Mouse (Mus musculus) erythroblast, embryonic 14.5 days (primary cell): ENCODE results near the gene Lrrc8c. TPM values are rescaled to one million over a fixed set of nuclear protein-coding genes. Genes with fewer than 3 reads are reported as not detected.
"Not testable (repeated sequence)": the region's sequence is repeated elsewhere in the genome, so short reads cannot be mapped to it uniquely, and the experiment has no call there.

ENCODE experiments used
- H3K27me3 ChIP-seq: 2 replicates; pipeline ENCODE4 v1.6.1; 2012; ENCODE audit warnings: inconsistent platforms; ENCODE audit not compliant: control insufficient read depth
- H3K36me3 ChIP-seq: 2 replicates; pipeline ENCODE4 v1.6.1; 2012; ENCODE audit warnings: mild to moderate bottlenecking, inconsistent platforms; ENCODE audit not compliant: control insufficient read depth
- H3K4me1 ChIP-seq: 2 replicates; pipeline ENCODE4 v1.6.1; 2012; ENCODE audit warnings: inconsistent platforms; ENCODE audit not compliant: control insufficient read depth
- H3K4me3 ChIP-seq: replicated peaks from 2 replicates; pipeline ENCODE3; 2012; ENCODE audit warnings: moderate library complexity, mild to moderate bottlenecking, inconsistent platforms
- H3K9me3 ChIP-seq: 2 replicates; pipeline ENCODE4 v1.6.1; 2012; ENCODE audit warnings: low read length, inconsistent platforms, mixed read lengths; ENCODE audit not compliant: control insufficient read depth
- GATA1 ChIP-seq: IDR thresholded peaks from 2 replicates; pipeline ENCODE4 v1.6.1; 2012; ENCODE audit warnings: low read length, inconsistent platforms, mixed read lengths
- TAL1 ChIP-seq: IDR thresholded peaks from 3 replicates; pipeline ENCODE4 v1.6.1; 2012; ENCODE audit warnings: low read length, inconsistent platforms, mixed read lengths
- polyA plus RNA-seq: library from polyadenylated mRNA; stranded (reverse); fragments of >175 nt; gene quantifications from 2 replicates; pipeline ENCODE4 v1.2.3, GENCODE M21; 2012

Gene Lrrc8c
- polyA plus RNA-seq, 1 experiment = 11.3 TPM

DNA sequence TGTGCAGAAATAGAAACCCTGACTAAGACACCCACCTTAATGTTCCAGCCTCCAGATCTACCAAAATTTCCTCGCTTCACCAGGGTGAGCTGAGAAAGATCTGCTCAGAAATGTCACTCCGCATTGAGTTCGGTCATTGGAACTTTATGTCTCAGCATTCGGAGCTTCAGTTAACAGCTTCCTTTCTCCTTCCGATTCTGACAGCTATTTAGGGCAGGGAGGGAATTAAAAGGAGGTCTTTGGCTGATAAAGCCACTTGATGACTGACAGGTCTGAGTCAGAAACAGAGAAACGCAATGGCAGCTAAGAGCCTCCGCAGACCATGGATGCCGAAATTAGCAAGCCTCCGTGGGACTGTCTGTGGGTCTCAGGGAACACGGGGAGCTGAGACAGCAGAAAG, 112.9 kb downstream of the Lrrc8c start:
- H3K27me3 ChIP-seq = no peaks in the 10 kb centered on the region
- no peaks in the 10 kb centered on the region for H3K36me3 ChIP-seq
- H3K4me3 ChIP-seq = no peak overlapping the region
- H3K4me1 ChIP-seq = no peaks in the 10 kb centered on the region
- no peaks in the 10 kb centered on the region for H3K9me3 ChIP-seq
- TF ChIP-seq TAL1 = no peak
- TF ChIP-seq GATA1 = no peak

DNA sequence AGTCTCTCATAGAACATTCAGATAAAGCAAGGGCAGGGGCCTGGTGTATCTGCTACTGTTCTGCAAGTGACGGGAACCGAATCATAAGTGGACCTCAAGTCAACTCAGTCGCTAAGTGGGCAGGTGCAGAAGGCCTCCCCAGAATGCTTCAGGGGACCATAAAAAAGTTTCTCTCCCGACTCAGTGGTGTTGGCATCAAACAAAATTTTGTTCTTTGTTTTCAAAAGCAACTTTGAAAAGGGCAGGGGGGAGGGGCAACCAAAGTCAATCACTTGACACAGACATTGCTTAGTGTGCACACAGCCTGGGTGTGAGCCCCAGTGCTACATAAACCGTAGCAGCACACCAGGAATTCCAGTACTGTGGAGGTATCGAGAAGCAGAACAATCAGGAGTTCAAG, 116.4 kb downstream of the Lrrc8c start:
- H3K4me1 ChIP-seq = no peaks in the 10 kb centered on the region
- no peaks in the 10 kb centered on the region for H3K36me3 ChIP-seq

DNA sequence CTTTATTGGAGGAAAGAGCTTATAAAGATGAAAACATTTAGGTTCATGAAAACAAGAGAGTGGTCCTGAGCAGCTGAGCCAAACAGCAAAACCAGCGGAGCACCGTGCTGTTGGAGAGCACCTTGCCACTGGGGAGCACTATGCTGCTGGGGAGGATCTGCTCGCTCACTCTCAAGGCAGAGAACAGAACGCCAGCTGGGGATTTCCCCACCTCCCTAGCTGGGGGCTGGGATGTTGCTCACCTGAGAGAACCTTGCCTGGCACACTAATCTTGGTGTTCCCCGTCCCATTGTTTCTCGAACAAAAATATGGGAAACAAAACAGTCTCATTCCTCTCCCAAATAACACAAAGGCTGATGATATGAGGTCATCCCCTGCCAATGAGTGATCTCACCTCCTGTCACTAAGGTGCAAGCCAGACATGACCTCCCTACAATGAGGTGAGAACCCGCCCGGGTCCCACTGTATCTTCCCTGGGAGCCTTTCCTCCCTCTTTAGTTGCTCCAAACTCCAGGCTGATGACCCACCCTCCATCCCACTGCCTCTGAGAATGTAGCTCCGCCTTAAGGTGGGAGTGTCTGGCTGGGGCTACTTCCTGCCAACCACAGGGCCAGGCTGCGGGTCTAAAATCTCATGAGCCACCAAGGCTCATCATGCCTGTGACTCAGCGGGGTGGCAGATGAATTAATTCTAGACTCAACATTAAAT, 117.5 kb downstream of the Lrrc8c start:
- no peaks in the 10 kb centered on the region for H3K4me1 ChIP-seq
- H3K4me3 ChIP-seq = no peak overlapping the region
- no peaks in the 10 kb centered on the region for H3K36me3 ChIP-seq
- no peaks in the 10 kb centered on the region for H3K9me3 ChIP-seq
- H3K27me3 ChIP-seq = no peaks in the 10 kb centered on the region
- TF ChIP-seq GATA1 = no peak
- TF ChIP-seq TAL1 = no peak

More for the DNA sequence above, 116.4 kb downstream of the Lrrc8c start:
- Histone ChIP-seq H3K27me3 (no peaks in the 10 kb centered on the region), H3K9me3 (no peaks in the 10 kb centered on the region), H3K4me3 (no peak overlapping the region)
- TF ChIP-seq GATA1 = no peak
- TF ChIP-seq TAL1 = no peak

DNA sequence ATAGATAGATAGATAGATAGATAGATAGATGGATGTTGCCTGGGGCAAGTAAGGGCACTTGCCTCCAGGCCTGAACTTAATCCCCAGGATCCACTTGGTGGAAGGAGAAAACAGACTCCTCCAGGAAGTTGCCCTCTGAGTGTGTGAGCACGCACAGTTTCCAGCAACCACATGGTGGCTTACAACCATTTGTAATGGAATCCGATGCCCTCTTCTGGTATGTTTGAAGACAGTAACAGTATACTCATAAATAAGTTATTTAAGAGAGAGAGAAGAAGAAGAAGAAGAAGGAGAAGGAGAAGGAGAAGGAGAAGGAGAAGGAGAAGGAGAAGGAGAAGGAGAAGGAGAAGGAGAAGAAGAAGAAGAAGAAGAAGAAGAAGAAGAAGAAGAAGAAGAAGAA, 119.1 kb downstream of the Lrrc8c start:
- not testable (repeated sequence) for H3K36me3 ChIP-seq, H3K4me1 ChIP-seq, H3K4me3 ChIP-seq, H3K9me3 ChIP-seq, H3K27me3 ChIP-seq

DNA sequence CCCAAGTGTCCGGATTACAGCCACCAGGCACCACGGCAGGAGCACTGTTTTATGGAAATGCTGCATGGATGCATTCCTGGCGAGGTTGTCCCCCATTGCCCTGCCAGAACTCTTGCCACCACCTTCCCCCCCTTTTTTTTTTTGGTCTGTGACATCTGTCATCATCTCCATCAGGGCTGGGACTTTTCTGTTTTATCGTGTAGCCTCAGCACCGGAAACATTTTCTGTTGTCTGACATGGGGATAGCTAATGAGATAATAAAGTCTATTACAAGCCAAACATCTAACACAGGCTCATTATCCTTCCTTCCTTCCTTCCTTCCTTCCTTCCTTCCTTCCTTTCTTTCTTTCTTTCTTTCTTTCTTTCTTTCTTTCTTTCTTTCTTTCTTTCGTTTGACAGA, 119.7 kb downstream of the Lrrc8c start:
- TF ChIP-seq GATA1 (no peak), TAL1 (no peak)
- Histone ChIP-seq H3K4me3 (no peak overlapping the region), H3K4me1 (no peaks in the 10 kb centered on the region), H3K27me3 (no peaks in the 10 kb centered on the region; the same call in 1 of the 2 replicates), H3K36me3 (no peaks in the 10 kb centered on the region), H3K9me3 (no peaks in the 10 kb centered on the region)

DNA sequence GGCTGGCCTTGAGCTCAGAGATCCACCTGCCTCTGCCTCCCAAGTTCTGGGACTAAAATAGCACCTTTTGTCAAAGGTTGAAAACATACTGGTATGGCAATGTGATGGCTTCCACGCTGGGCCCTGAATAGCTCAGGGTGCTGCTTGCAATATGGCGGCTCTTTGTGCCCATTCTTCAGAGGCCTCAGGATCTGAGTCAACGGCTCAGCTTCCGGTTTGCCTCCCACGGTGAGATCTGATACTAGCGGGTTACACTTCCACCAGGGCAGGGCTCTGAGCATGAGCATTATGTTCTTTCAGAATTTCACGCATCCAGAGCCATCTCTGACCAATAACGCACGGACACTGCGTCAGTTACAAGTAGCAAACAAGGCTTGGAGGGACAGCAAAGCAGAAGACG, 120.2 kb downstream of the Lrrc8c start:
- Histone ChIP-seq H3K36me3 (no peaks in the 10 kb centered on the region), H3K4me1 (no peaks in the 10 kb centered on the region), H3K9me3 (no peaks in the 10 kb centered on the region), H3K27me3 (no peaks in the 10 kb centered on the region; the same call in 1 of the 2 replicates), H3K4me3 (no peak overlapping the region)
- TF ChIP-seq GATA1 (no peak), TAL1 (no peak)

DNA sequence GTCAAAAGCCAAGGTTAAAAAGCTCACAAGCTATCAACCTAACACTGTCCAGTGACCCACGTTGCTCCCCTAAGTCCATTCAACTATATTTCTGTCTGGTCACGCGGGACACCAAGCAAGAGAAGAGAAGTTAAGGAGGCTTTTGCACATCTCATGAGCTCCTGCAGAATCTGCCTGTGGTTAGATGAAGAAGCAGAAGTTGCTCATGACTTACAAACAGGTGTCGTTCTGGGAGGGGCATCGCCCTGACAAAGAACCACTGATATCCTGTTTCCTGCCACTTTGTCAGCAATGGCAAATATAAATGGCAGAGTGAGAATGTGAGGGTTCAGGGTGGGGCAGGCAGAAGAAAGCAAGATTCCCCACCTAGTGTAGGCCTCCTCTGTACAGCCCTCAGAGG, 123.3 kb downstream of the Lrrc8c start:
- Histone ChIP-seq H3K4me1 (no peaks in the 10 kb centered on the region), H3K27me3 (no peaks in the 10 kb centered on the region; the same call in 1 of the 2 replicates), H3K4me3 (no peak overlapping the region), H3K9me3 (no peaks in the 10 kb centered on the region), H3K36me3 (no peaks in the 10 kb centered on the region)
- no peak for TF ChIP-seq TAL1
- no peak for TF ChIP-seq GATA1

DNA sequence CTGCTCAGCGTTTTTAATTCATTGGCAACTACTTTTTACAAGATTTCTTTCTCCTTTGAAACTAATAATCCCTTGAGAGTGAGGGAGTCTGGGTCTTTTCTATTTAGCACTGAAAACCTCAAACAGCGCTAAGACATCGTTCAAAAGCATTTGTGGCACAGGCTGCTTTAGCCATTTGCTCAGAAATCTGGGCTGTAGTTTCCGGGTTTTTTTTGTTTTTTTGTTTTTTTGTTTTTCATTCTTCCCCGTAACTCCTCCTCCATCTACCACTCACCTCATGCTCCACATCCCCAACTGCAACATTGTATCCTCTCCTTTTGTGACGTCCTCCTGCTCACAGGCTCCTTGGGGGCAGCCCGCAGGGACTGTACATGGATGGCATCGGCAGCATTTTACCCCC, 124.1 kb downstream of the Lrrc8c start:
- TF ChIP-seq TAL1 (no peak), GATA1 (no peak)
- no peaks in the 10 kb centered on the region for H3K9me3 ChIP-seq
- no peak overlapping the region for H3K4me3 ChIP-seq
- H3K4me1 ChIP-seq = no peaks in the 10 kb centered on the region
- H3K36me3 ChIP-seq = no peaks in the 10 kb centered on the region
- no peaks in the 10 kb centered on the region; the same call in 1 of the 2 replicates for H3K27me3 ChIP-seq

DNA sequence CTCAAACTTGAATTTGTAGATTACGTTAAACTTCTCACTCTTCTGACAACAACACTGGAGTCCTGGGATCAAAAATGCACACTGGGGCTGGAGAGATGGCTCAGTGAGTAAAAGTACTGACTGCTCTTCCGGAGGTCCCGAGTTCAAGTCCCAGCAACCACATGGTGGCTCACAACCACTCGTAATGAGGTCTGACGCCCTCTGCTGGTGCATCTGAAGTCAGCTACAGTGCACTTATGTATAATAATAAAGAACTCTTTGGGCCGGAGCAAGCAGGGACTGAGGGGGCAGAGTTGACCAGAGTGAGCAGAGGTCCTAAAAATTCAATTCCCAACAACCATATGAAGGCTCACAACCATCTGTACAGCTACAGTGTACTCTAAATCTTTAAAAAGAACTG, 125.0 kb downstream of the Lrrc8c start:
- H3K4me1 ChIP-seq = no peaks in the 10 kb centered on the region
- H3K27me3 ChIP-seq = no peaks in the 10 kb centered on the region; the same call in 1 of the 2 replicates
- H3K4me3 ChIP-seq = no peak overlapping the region
- no peaks in the 10 kb centered on the region for H3K36me3 ChIP-seq
- no peaks in the 10 kb centered on the region for H3K9me3 ChIP-seq
- TF ChIP-seq GATA1 (no peak), TAL1 (no peak)

DNA sequence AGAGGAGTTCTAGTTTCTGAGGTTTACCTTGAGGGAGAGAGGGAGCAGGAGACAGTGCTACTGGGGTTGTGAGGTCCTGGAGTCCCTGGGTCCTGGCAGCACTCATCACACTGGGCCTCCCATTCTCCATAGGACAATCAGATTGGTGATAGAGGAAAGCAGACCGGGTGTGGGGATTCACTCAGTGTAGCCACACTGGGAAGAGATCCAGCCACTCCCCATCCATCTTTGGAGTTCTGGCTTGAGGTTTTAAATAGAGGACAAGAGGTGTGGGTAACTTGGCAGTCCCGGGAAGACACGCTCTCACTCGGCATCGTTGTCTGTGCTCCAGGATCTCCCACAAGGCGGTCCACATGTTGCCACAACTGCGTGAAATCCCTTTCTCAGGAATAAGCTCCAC, 127.9 kb downstream of the Lrrc8c start:
- Histone ChIP-seq H3K36me3 (no peaks in the 10 kb centered on the region), H3K27me3 (peaks cover 2% of the 10 kb centered on the region; the same call in 1 of the 2 replicates), H3K4me1 (peaks cover 7% of the 10 kb centered on the region), H3K4me3 (no peak overlapping the region), H3K9me3 (no peaks in the 10 kb centered on the region)
- TF ChIP-seq TAL1 (no peak), GATA1 (no peak)
